In genomic region chr17:46029052-46029553, GRCm38 (mm10) we compare ENCODE assay signal across 8 mouse cellular contexts. TPM values are rescaled to one million over a fixed set of nuclear protein-coding genes. Genes with fewer than 3 reads are reported as not detected.
DNase-seq lines count a peak whose midpoint lies in the region; ATAC-seq and TF ChIP-seq lines count a peak whose summit lies in the region.

No protein-coding gene starts in this region.

- H3K27me3 ChIP-seq in heart, embryonic 11.5 days (ENCODE audit: control insufficient read depth, insufficient read depth, low read length): no peaks in the 10 kb centered on the region
- no peaks in the 10 kb centered on the region for H3K27me3 ChIP-seq in midbrain, embryonic 11.5 days (ENCODE audit: control insufficient read depth, insufficient read depth, low read length)

- H3K4me3 ChIP-seq in heart, embryonic 11.5 days (ENCODE audit: low read depth, low read length): peak overlapping the region; percentile 95
- peak overlapping the region; percentile 89 for H3K4me3 ChIP-seq in midbrain, embryonic 11.5 days (ENCODE audit: low read depth, low read length)

- TF ChIP-seq POLR2A in brain, embryonic 14.5 days (IDR thresholded peaks at IDR 0.05; ENCODE audit: borderline replicate concordance, extremely low read depth, insufficient read depth, insufficient read length, poor library complexity, severe bottlenecking): no peak

- 32% methylated on average over 2 of the region's 2 CpGs for WGBS in heart, embryonic 11.5 days (ENCODE audit: insufficient replicate concordance)
- 66% methylated on average over 2 of the region's 2 CpGs for WGBS in midbrain, embryonic 11.5 days

- peak overlapping the region; percentile 68 for H3K4me2 ChIP-seq in heart, embryonic 11.5 days
- peak overlapping the region; percentile 87 for H3K4me2 ChIP-seq in midbrain, embryonic 11.5 days

- TF ChIP-seq CTCF in brain, embryonic 14.5 days (IDR thresholded peaks at IDR 0.05; ENCODE audit: borderline replicate concordance, extremely low read depth, insufficient read depth, insufficient read length): no peak

- H3K27ac ChIP-seq in heart, embryonic 11.5 days (ENCODE audit: low read depth, low read length): peak overlapping the region; percentile 98
- no peak overlapping the region for H3K27ac ChIP-seq in midbrain, embryonic 11.5 days (ENCODE audit: low read depth, low read length)

- ATAC-seq in heart, embryonic 11.5 days (replicated peaks; ENCODE audit: insufficient number of reproducible peaks, low FRiP score, low TSS enrichment): no peak
- no peak for ATAC-seq in midbrain, embryonic 11.5 days (ENCODE audit: low FRiP score)

- peaks cover 52% of the 10 kb centered on the region for H3K4me1 ChIP-seq in heart, embryonic 11.5 days (ENCODE audit: control insufficient read depth, insufficient read depth, low read length)
- peaks cover 38% of the 10 kb centered on the region for H3K4me1 ChIP-seq in midbrain, embryonic 11.5 days (ENCODE audit: control insufficient read depth, insufficient read depth, low read length)

- no peaks in the 10 kb centered on the region for H3K9me3 ChIP-seq in heart, embryonic 11.5 days (replicated peaks; ENCODE audit: control insufficient read depth, low read length)
- no peaks in the 10 kb centered on the region for H3K9me3 ChIP-seq in midbrain, embryonic 11.5 days (ENCODE audit: control insufficient read depth, low read length)

- intact Hi-C loops in heart, postnatal 25 days (cut with DNase I): loop anchor here (5.0 kb wide), 1 partner anchor 142 kb away; no protein-coding TSS in a partner anchor
- intact Hi-C loops in heart, postnatal 10 days (cut with DNase I): no loop called here

- H3K9ac ChIP-seq in heart, embryonic 11.5 days (ENCODE audit: low read depth, low read length): peak overlapping the region; percentile 99
- peak overlapping the region; percentile 94 for H3K9ac ChIP-seq in midbrain, embryonic 11.5 days (ENCODE audit: low read length)

- DNase-seq in heart, postnatal 25 days (ENCODE audit: low spot score): no peak
- peak; percentile 10 for DNase-seq in brain, embryonic 14.5 days (ENCODE audit: low read depth)
- DNase-seq in heart, postnatal 10 days: peak; percentile 52 to 62
- DNase-seq in midbrain, embryonic 11.5 days (ENCODE audit: low spot score, missing footprints): no peak
- no peak for DNase-seq in frontal cortex, postnatal 36 days (ENCODE audit: low spot score in 2 of 2)
- DNase-seq in left cerebral cortex, adult 8-10 months (ENCODE audit: low spot score in 2 of 2): no peak
- DNase-seq in thymus, postnatal 14 days: no peak

- peaks cover 10% of the 10 kb centered on the region for H3K36me3 ChIP-seq in heart, embryonic 11.5 days (ENCODE audit: control insufficient read depth, insufficient read depth, low read length)
- H3K36me3 ChIP-seq in midbrain, embryonic 11.5 days (ENCODE audit: control insufficient read depth, insufficient read depth, low read length): peaks cover 3% of the 10 kb centered on the region

RNA-seq across cellular contexts. Expression of gene Vegfa, which starts 3.1 kb away (rescaled TPM):
- 4.9 and 7.4 TPM in 2 replicates for polyA plus RNA-seq in heart, embryonic 11.5 days (2014; fragmentation: Nextera tagmentation; extraction: Ambion mirVana)
- total RNA-seq in heart, postnatal 25 days (2021): 100 to 1,000 TPM; 257 to 275 TPM
- 168 and 204 TPM in 2 replicates for polyA plus RNA-seq in brain, embryonic 14.5 days (2012; rRNA removed)
- total RNA-seq in heart, postnatal 10 days (2021): 100 to 1,000 TPM; 231 to 234 TPM
- polyA plus RNA-seq in midbrain, embryonic 11.5 days (2014; fragmentation: Nextera tagmentation; extraction: Ambion mirVana): 2.2 and 2.9 TPM in 2 replicates
- total RNA-seq in left cerebral cortex, adult 8-10 months (2022): 10 to 100 TPM; 77.1 to 81.3 (median 79.9) TPM

Comparison
In these comparisons a context has a peak if more than half of its experiments do, and no peak if none do; other contexts are left out.
1. DNase-seq: peak in brain, embryonic 14.5 days (single experiment) and heart, postnatal 10 days (2 of 2); none in heart, postnatal 25 days (single experiment), midbrain, embryonic 11.5 days (single experiment), frontal cortex, postnatal 36 days (0 of 2), left cerebral cortex, adult 8-10 months (0 of 2) and thymus, postnatal 14 days (single experiment).